In the genomic region with DNA sequence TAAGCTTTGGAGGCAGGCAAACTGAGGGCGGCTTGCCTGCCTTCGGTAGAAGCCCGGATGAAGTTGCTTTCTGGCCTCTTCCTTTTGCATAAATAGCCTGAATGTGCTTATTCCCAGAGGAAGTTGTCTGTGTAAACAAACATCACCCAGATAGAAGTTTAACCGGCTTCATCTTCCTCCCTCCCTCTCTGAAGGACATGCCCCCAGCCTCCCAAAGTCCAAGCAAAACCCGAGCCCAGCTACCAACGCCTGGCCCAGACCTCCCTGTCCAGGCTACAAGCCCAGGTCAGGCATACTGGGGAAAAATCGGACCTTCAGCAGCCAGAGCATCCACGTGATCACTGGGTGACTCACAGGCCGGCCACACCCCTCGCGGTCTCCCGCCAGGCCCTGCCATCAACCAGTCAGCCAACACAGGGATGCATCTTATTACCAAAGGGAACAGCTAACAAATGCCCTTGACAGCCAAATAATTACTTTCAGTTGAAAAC, we compare ENCODE assay signal across 8 mouse cellular contexts. TPM values are rescaled to one million over a fixed set of nuclear protein-coding genes. Genes with fewer than 3 reads are reported as not detected.
A peak's percentile ranks its signal among the peaks of the same experiment; 100 is the strongest.
DNase-seq lines count a peak whose midpoint lies in the region; ATAC-seq and TF ChIP-seq lines count a peak whose summit lies in the region.

No protein-coding gene starts in this region.

- no peaks in the 10 kb centered on the region for H3K9me3 ChIP-seq in heart, embryonic 11.5 days (replicated peaks; ENCODE audit: control insufficient read depth, low read length)
- no peaks in the 10 kb centered on the region for H3K9me3 ChIP-seq in kidney, postnatal 0 days (replicated peaks; ENCODE audit: low read length)
- no peaks in the 10 kb centered on the region for H3K9me3 ChIP-seq in liver, embryonic 12.5 days (replicated peaks)

- TF ChIP-seq CTCF in kidney, postnatal 0 days (IDR thresholded peaks at IDR 0.05; ENCODE audit: low read depth), result no peak

- H3ac ChIP-seq in myocyte (ENCODE audit: control insufficient read depth, insufficient read length), result no peak overlapping the region

- H3K4me2 ChIP-seq in heart, embryonic 11.5 days, result peak overlapping the region; percentile 59
- H3K4me2 ChIP-seq in kidney, postnatal 0 days (ENCODE audit: low read length), result peak overlapping the region; percentile 50
- peak overlapping the region; percentile 79 for H3K4me2 ChIP-seq in liver, embryonic 12.5 days
- H3K4me2 ChIP-seq in myocyte (ENCODE audit: low read depth), result peak overlapping the region; percentile 84

- peaks cover 2% of the 10 kb centered on the region; the same call in 1 of the 2 replicates for H3K36me3 ChIP-seq in heart, embryonic 11.5 days (ENCODE audit: control insufficient read depth, insufficient read depth, low read length)
- peaks cover 10% of the 10 kb centered on the region for H3K36me3 ChIP-seq in kidney, postnatal 0 days (ENCODE audit: insufficient read depth, low read length)
- peaks cover 23% of the 10 kb centered on the region for H3K36me3 ChIP-seq in liver, embryonic 12.5 days
- peaks cover 7% of the 10 kb centered on the region for H3K36me3 ChIP-seq in myocyte (ENCODE audit: control insufficient read depth, insufficient read depth)
- H3K36me3 ChIP-seq in splenic B cell, adult 2 months (ENCODE audit: control insufficient read depth, insufficient read depth, low read length, poor library complexity, severe bottlenecking), result peaks cover 17% of the 10 kb centered on the region

- H3K79me2 ChIP-seq in myocyte (ENCODE audit: control insufficient read depth, insufficient read depth), result peaks cover 21% of the 10 kb centered on the region

- WGBS in heart, embryonic 11.5 days (ENCODE audit: insufficient replicate concordance), result under 1% methylated on average over 12 of the region's 12 CpGs
- WGBS in kidney, postnatal 0 days, result under 1% methylated on average over 12 of the region's 12 CpGs
- under 1% methylated on average over 12 of the region's 12 CpGs for WGBS in liver, embryonic 12.5 days (ENCODE audit: insufficient replicate concordance)

- peak overlapping the region; percentile 25 for H3K4me3 ChIP-seq in heart, embryonic 11.5 days (ENCODE audit: low read depth, low read length)
- peak overlapping the region; percentile 18 for H3K4me3 ChIP-seq in kidney, postnatal 0 days (replicated peaks; ENCODE audit: low read depth, low read length)
- peak overlapping the region; percentile 48 for H3K4me3 ChIP-seq in liver, embryonic 12.5 days
- peak overlapping the region; percentile 90 for H3K4me3 ChIP-seq in myocyte

- DNase-seq in 3134 (ENCODE audit: extremely low read depth, insufficient read length, low spot score), result peak; percentile 97
- peak; percentile 94 for DNase-seq in adrenal gland, postnatal 10 days
- peak; percentile 95 for DNase-seq in kidney, postnatal 0 days (ENCODE audit: low spot score)
- DNase-seq in splenic B cell, adult 2 months (ENCODE audit: low read depth, low spot score), result peak; percentile 73

- peak; percentile 73 for ATAC-seq in erythroblast, adult 5-6 weeks (replicated peaks; ENCODE audit: low FRiP score, poor library complexity, severe bottlenecking)
- ATAC-seq in heart, embryonic 11.5 days (replicated peaks; ENCODE audit: insufficient number of reproducible peaks, low FRiP score, low TSS enrichment), result 0 out of 2 replicates have a peak, but pooled peaks have one; percentile 23
- peak; percentile 52 for ATAC-seq in kidney, postnatal 0 days (replicated peaks; ENCODE audit: low FRiP score, low read depth)
- ATAC-seq in liver, embryonic 12.5 days, result peak; percentile 42

- H3K9ac ChIP-seq in heart, embryonic 11.5 days (ENCODE audit: low read depth, low read length), result peak overlapping the region; percentile 58
- peak overlapping the region; percentile 31; the same call in 1 of the 2 replicates for H3K9ac ChIP-seq in kidney, postnatal 0 days (ENCODE audit: low read depth, low read length)
- peak overlapping the region; percentile 63 for H3K9ac ChIP-seq in liver, embryonic 12.5 days

- peak; percentile 66 for TF ChIP-seq POLR2A in myocyte (IDR thresholded peaks at IDR 0.05; ENCODE audit: insufficient read length, low read depth)

- peaks cover 42% of the 10 kb centered on the region for H3K4me1 ChIP-seq in heart, embryonic 11.5 days (ENCODE audit: control insufficient read depth, insufficient read depth, low read length)
- peaks cover 30% of the 10 kb centered on the region for H3K4me1 ChIP-seq in kidney, postnatal 0 days (replicated peaks; ENCODE audit: insufficient read depth, low read length)
- H3K4me1 ChIP-seq in liver, embryonic 12.5 days, result peaks cover 60% of the 10 kb centered on the region

- H3K27ac ChIP-seq in heart, embryonic 11.5 days (ENCODE audit: low read depth, low read length), result peak overlapping the region; percentile 84
- peak overlapping the region; percentile 84 for H3K27ac ChIP-seq in kidney, postnatal 0 days
- H3K27ac ChIP-seq in liver, embryonic 12.5 days, result peak overlapping the region; percentile 88

- no peaks in the 10 kb centered on the region for H3K27me3 ChIP-seq in heart, embryonic 11.5 days (ENCODE audit: control insufficient read depth, insufficient read depth, low read length)
- no peaks in the 10 kb centered on the region for H3K27me3 ChIP-seq in kidney, postnatal 0 days (ENCODE audit: insufficient read depth, low read length)
- no peaks in the 10 kb centered on the region for H3K27me3 ChIP-seq in liver, embryonic 12.5 days (replicated peaks)
- H3K27me3 ChIP-seq in myocyte (ENCODE audit: control insufficient read depth, insufficient read depth, insufficient read length), result no peaks in the 10 kb centered on the region
- no peaks in the 10 kb centered on the region for H3K27me3 ChIP-seq in splenic B cell, adult 2 months (ENCODE audit: control insufficient read depth, insufficient read depth, low read length, poor library complexity, severe bottlenecking)

TF ChIP-seq in myocyte, 11 proteins besides CTCF, POLR2A, EP300 and RAD21:
- TF ChIP-seq REST (IDR thresholded peaks at IDR 0.05; ENCODE audit: insufficient read depth, insufficient read length) (no peak), MYOD1 (IDR thresholded peaks at IDR 0.05; ENCODE audit: control insufficient read depth in 1 of 3, insufficient read length in 2 of 3, low read depth in 2 of 3) (no peak), E2F4 (IDR thresholded peaks at IDR 0.05; ENCODE audit: insufficient read depth) (peak; percentile 32), MYOG (IDR thresholded peaks at IDR 0.05; ENCODE audit: control insufficient read depth in 1 of 3, insufficient read depth in 1 of 3, insufficient read length in 2 of 3, low read depth in 2 of 3) (peak in 1 of 3 experiments; percentile 33), TCF12 (IDR thresholded peaks at IDR 0.05; ENCODE audit: insufficient read depth, poor library complexity, severe bottlenecking) (no peak), TCF3 (IDR thresholded peaks at IDR 0.05; ENCODE audit: insufficient read length, low read depth) (no peak), USF1 (IDR thresholded peaks at IDR 0.05; ENCODE audit: low read depth) (peak; percentile 84), MAX (IDR thresholded peaks at IDR 0.05; ENCODE audit: low read depth) (no peak), POLR2AphosphoS2 (IDR thresholded peaks at IDR 0.05; ENCODE audit: insufficient read length, low read depth) (peak; percentile 93), CEBPB (IDR thresholded peaks at IDR 0.05; ENCODE audit: insufficient read depth, poor library complexity, severe bottlenecking) (no peak), SRF (IDR thresholded peaks at IDR 0.05; ENCODE audit: control insufficient read depth, insufficient read length, low read depth) (no peak)

RNA-seq across cellular contexts. Expression of a gene that starts 4.4 kb away (rescaled TPM):
- 100 to 1,000 TPM in 1 of 2 experiments, 10 to 100 TPM in 1; 67.0 to 122 TPM for total RNA-seq in adrenal gland, postnatal 10 days (2021)
- total RNA-seq in erythroblast, adult 5-6 weeks (2015; ENCODE audit: low replicate concordance), result 50.2 and 57.8 TPM in 2 replicates
- total RNA-seq in erythroblast, adult 5-6 weeks (2017; ENCODE audit: low replicate concordance), result 23.0 and 25.8 TPM in 2 replicates
- 8.0 and 9.6 TPM in 2 replicates for polyA plus RNA-seq in heart, embryonic 11.5 days (2014; fragmentation: Nextera tagmentation; extraction: Ambion mirVana)
- 18.7 and 21.3 TPM in 2 replicates for polyA plus RNA-seq in kidney, postnatal 0 days (2015; fragmentation: Nextera tagmentation; extraction: Ambion mirVana)
- polyA plus RNA-seq in liver, embryonic 12.5 days (2016; fragmentation: Nextera tagmentation; extraction: Ambion mirVana), result 19.5 and 20.0 TPM in 2 replicates
- polyA plus RNA-seq in myocyte (2012; fragmentation: generic; extraction: Trizol), result 45.9 TPM

Comparison
In these comparisons a context has a peak if more than half of its experiments do, and no peak if none do; other contexts are left out.
1. Peak in every context shown above with its lines: DNase-seq, ATAC-seq, H3K4me3 ChIP-seq and H3K27ac ChIP-seq.
2. ATAC-seq: peak in every context shown above with its lines; median percentile 73 in erythroblast, adult 5-6 weeks; 52 in kidney, postnatal 0 days; 42 in liver, embryonic 12.5 days; 23 in heart, embryonic 11.5 days.
3. H3K4me3 ChIP-seq: peak in every context shown above with its lines; median percentile 90 in myocyte; 48 in liver, embryonic 12.5 days; 25 in heart, embryonic 11.5 days; 18 in kidney, postnatal 0 days.